Comparison of ENCODE assay signal across 8 mouse cellular contexts in the genomic region with DNA sequence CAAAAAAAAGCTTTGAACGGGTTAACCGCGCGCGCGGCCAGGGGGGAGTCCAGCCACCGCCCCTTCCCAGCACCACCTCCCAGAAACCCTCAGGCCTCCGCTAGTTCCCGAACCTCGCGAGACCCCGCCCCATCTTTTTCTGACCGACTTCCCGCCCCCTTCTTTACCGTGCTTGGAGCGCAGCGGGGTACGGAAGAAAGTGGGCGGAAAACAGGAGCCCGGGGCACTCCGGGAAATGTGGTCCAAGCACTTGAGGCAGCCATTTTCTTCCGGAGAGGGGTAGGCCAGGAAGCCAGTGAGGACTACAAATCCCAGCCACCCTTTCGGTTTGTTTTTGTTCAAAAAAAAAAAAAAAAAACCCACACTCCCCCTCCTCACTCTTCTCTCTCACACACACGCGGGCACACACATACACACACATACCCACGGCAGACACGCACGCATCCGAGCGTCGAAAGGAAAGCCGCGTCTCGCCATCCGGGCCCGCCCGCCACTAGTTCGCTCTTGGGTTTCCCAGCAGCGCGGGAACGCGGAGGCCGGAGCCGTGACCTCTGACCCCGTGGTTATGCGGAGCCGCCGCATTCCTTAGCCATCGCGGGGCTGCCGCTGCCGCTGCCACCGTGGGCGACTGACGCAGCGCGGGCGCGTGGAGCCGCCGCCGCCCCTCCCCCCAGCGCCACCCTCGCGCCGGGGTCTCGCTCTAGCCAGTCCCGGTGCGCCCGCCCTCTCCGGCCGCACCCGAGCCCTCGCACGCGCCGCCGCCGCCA. TPM values are rescaled to one million over a fixed set of nuclear protein-coding genes. Genes with fewer than 3 reads are reported as not detected.
DNase-seq lines count a peak whose midpoint lies in the region; ATAC-seq and TF ChIP-seq lines count a peak whose summit lies in the region.

A gene (plus strand): TSS at position 376 of the 767 bp plus-strand sequence.

- intact Hi-C loops in heart, postnatal 25 days (cut with DNase I): loop anchor here (2.0 to 5.0 kb wide), 2 partner anchors 97 to 103 kb away; no protein-coding TSS in a partner anchor

- peak within 1 kb of the TSS; percentile 99 for H3K27ac ChIP-seq in ES-E14 (ENCODE audit: insufficient read depth, low read depth, low read length, poor library complexity, severe bottlenecking)
- H3K27ac ChIP-seq in forebrain, embryonic 15.5 days (replicated peaks): peak within 1 kb of the TSS; percentile 98

- no peak for TF ChIP-seq CTCF in lung, adult 2 months (IDR thresholded peaks at IDR 0.05; ENCODE audit: insufficient read depth, low read length)

- no peaks in the 10 kb centered on the region for H3K9me3 ChIP-seq in ES-E14 (ENCODE audit: control insufficient read depth, insufficient read depth, low read depth, low read length)
- no peaks in the 10 kb centered on the region for H3K9me3 ChIP-seq in forebrain, embryonic 15.5 days

- peak within 1 kb of the TSS; percentile 100 for H3K9ac ChIP-seq in ES-E14 (ENCODE audit: insufficient read depth, low read depth, low read length, poor library complexity, severe bottlenecking)
- peak within 1 kb of the TSS; percentile 82 for H3K9ac ChIP-seq in forebrain, embryonic 15.5 days (replicated peaks)

- no peaks in the 10 kb centered on the region for H3K27me3 ChIP-seq in forebrain, embryonic 15.5 days

- under 1% methylated on average over 61 of the region's 79 CpGs for WGBS in forebrain, embryonic 15.5 days
- under 1% methylated on average over 78 of the region's 79 CpGs for WGBS in lung, adult 2 months

- peak; percentile 59; the same call in 1 of the 2 replicates for TF ChIP-seq POLR2A in lung, adult 2 months (IDR thresholded peaks at IDR 0.05; ENCODE audit: borderline replicate concordance, extremely low read depth, low read depth, low read length)

- ATAC-seq in forebrain, embryonic 15.5 days (replicated peaks): peak; percentile 98
- ATAC-seq in neutrophil, adult 5-6 weeks (ENCODE audit: extremely low read depth, insufficient number of reproducible peaks, low FRiP score, poor library complexity, severe bottlenecking): peak; percentile 96

- in situ Hi-C loops in ES-E14 (cut with MboI; ENCODE audit: low sequenced_read_pairs in 2 of 2, unreplicated experiment in 2 of 2): no loop called here

- H3K4me3 ChIP-seq in ES-E14 (ENCODE audit: insufficient read depth in 1 of 2, low read depth in 1 of 2, low read length in 2 of 2, poor library complexity in 1 of 2, severe bottlenecking in 1 of 2): peak within 1 kb of the TSS; percentile 85 to 99
- H3K4me3 ChIP-seq in forebrain, embryonic 15.5 days: peak within 1 kb of the TSS; percentile 91
- peak within 1 kb of the TSS; percentile 92 for H3K4me3 ChIP-seq in lung, adult 2 months (replicated peaks; ENCODE audit: extremely low read depth, low read depth, low read length)

- H3K4me2 ChIP-seq in forebrain, embryonic 15.5 days (replicated peaks): peak within 1 kb of the TSS; percentile 65

- H3K4me1 ChIP-seq in ES-E14 (ENCODE audit: control insufficient read depth in 2 of 2, insufficient read depth in 2 of 2, low read length in 2 of 2, poor library complexity in 1 of 2): peaks cover 5 to 11% of the 10 kb centered on the region in 2 experiments; a peak in 3 of 4 replicates
- peaks cover 43% of the 10 kb centered on the region for H3K4me1 ChIP-seq in forebrain, embryonic 15.5 days
- peaks cover 13% of the 10 kb centered on the region for H3K4me1 ChIP-seq in lung, adult 2 months (ENCODE audit: control insufficient read depth, insufficient read depth, low read length)

- DNase-seq in ES-E14 (ENCODE audit: low read depth, low spot score): peak; percentile 99
- DNase-seq in cerebellum, adult 11-12 months: peak; percentile 96
- peak; percentile 96 for DNase-seq in heart, postnatal 25 days (ENCODE audit: low spot score)
- peak; percentile 95 to 96 for DNase-seq in layer of hippocampus, adult 18-20 months (ENCODE audit: low spot score in 2 of 2)
- DNase-seq in lung, adult 2 months: peak; percentile 93
- DNase-seq in thymus, adult 18-20 months: peak; percentile 96 to 98

- H3K36me3 ChIP-seq in ES-E14 (ENCODE audit: control insufficient read depth, insufficient read depth, low read length, poor library complexity, severe bottlenecking): 0 out of 2 replicates have a peak, but pooled peaks cover 2% of the 10 kb centered on the region
- H3K36me3 ChIP-seq in forebrain, embryonic 15.5 days: no peaks in the 10 kb centered on the region

TF ChIP-seq in ES-E14, 5 proteins besides CTCF, POLR2A, EP300 and RAD21:
- TF ChIP-seq MAFK (IDR thresholded peaks at IDR 0.05; ENCODE audit: insufficient read depth, low read depth, low read length) (no peak), ZNF384 (IDR thresholded peaks at IDR 0.05; ENCODE audit: low read depth, low read length) (peak; percentile 99), ZC3H11A (IDR thresholded peaks at IDR 0.05; ENCODE audit: borderline replicate concordance, low read depth, low read length) (no peak), CHD2 (IDR thresholded peaks at IDR 0.05; ENCODE audit: low read depth, low read length) (peak; percentile 99), HCFC1 (IDR thresholded peaks at IDR 0.05; ENCODE audit: borderline replicate concordance, insufficient read depth, low read length) (peak; percentile 95)

RNA-seq across cellular contexts. Expression of the gene that starts here (rescaled TPM):
- total RNA-seq in ES-E14 (2012; rRNA removed): 44.8 and 46.2 TPM in 2 replicates
- 13.1 and 17.1 TPM in 2 replicates for polyA plus RNA-seq in forebrain, embryonic 15.5 days (2015; fragmentation: Nextera tagmentation; extraction: Ambion mirVana)
- total RNA-seq in heart, postnatal 25 days (2021): 10 to 100 TPM; 22.4 to 23.7 TPM
- 10 to 100 TPM; 30.3 to 31.7 TPM for total RNA-seq in layer of hippocampus, adult 18-20 months (2021)
- polyA plus RNA-seq in lung, adult 2 months (2012; rRNA removed): 11.4 and 15.3 TPM in 2 replicates
- total RNA-seq in neutrophil, adult 5-6 weeks (2017): 66.5 and 68.7 TPM in 2 replicates

Comparison
In these comparisons a context has a peak if more than half of its experiments do, and no peak if none do; other contexts are left out.
1. Peak in every context shown above with its lines: DNase-seq, ATAC-seq, H3K4me3 ChIP-seq and H3K27ac ChIP-seq.